Mouse (Mus musculus) natural killer cell, adult 2 months (primary cell): ENCODE measurements around the gene Commd1.

Experiments
- DNase-seq, 2 experiments: peaks; one replicate each; pipeline ENCODE4 v3.0.0; 2022; ENCODE audit warnings: low spot score in 2 of 2

Commd1 gene

GRCm38 (mm10) chr11:22938983-22939382 is 43.2 kb downstream of the Commd1 start:
- DNase-seq: no peak

GRCm38 (mm10) chr11:22937716-22938316 is 44.4 kb downstream of the Commd1 start:
- DNase-seq: no peak

GRCm38 (mm10) chr11:22936446-22937125 is 45.6 kb downstream of the Commd1 start:
- DNase-seq: peak in 1 of 2 experiments; percentile 72

- no peak for DNase-seq
Measured at GRCm38 (mm10) chr11:22932167-22932566, 50.0 kb downstream of the Commd1 start.

GRCm38 (mm10) chr11:22931320-22931905 is 50.8 kb downstream of the Commd1 start:
- DNase-seq: no peak

- no peak for DNase-seq
Measured at GRCm38 (mm10) chr11:22930129-22930528, 52.1 kb downstream of the Commd1 start.

GRCm38 (mm10) chr11:22928586-22929169 is 53.5 kb downstream of the Commd1 start:
- peak in 1 of 2 experiments; percentile 12 for DNase-seq

GRCm38 (mm10) chr11:22923606-22924005 is 58.6 kb downstream of the Commd1 start:
- DNase-seq: no peak

- no peak for DNase-seq
Measured at GRCm38 (mm10) chr11:22922546-22922945, 59.6 kb downstream of the Commd1 start.

GRCm38 (mm10) chr11:22919336-22919735 is 62.8 kb downstream of the Commd1 start:
- DNase-seq: no peak

GRCm38 (mm10) chr11:22917786-22918185 is 64.4 kb downstream of the Commd1 start:
- no peak for DNase-seq

- DNase-seq: no peak
Measured at GRCm38 (mm10) chr11:22913744-22914143, 68.4 kb downstream of the Commd1 start.

GRCm38 (mm10) chr11:22911831-22912230 is 70.4 kb downstream of the Commd1 start:
- no peak for DNase-seq

- DNase-seq: no peak
Measured at GRCm38 (mm10) chr11:22906453-22906865, 75.7 kb downstream of the Commd1 start.

GRCm38 (mm10) chr11:22902923-22903322 is 79.3 kb downstream of the Commd1 start:
- no peak for DNase-seq

- DNase-seq: no peak
Measured at GRCm38 (mm10) chr11:22900041-22900440, 82.1 kb downstream of the Commd1 start.

- DNase-seq: no peak
Measured at GRCm38 (mm10) chr11:22897642-22898041, 84.5 kb downstream of the Commd1 start.

- no peak for DNase-seq
Measured at GRCm38 (mm10) chr11:22897127-22897526, 85.1 kb downstream of the Commd1 start.

GRCm38 (mm10) chr11:22893075-22893474 is 89.1 kb downstream of the Commd1 start:
- DNase-seq: no peak

GRCm38 (mm10) chr11:22892466-22892865 is 89.7 kb downstream of the Commd1 start:
- no peak for DNase-seq

- no peak for DNase-seq
Measured at GRCm38 (mm10) chr11:22891876-22892275, 90.3 kb downstream of the Commd1 start.

GRCm38 (mm10) chr11:22891242-22891641 is 90.9 kb downstream of the Commd1 start:
- no peak for DNase-seq

- DNase-seq: no peak
Measured at GRCm38 (mm10) chr11:22889224-22889623, 93.0 kb downstream of the Commd1 start.
